Mouse (Mus musculus): Measurements from ENCODE around the gene Ets1.

The Ets1 gene

DNA sequence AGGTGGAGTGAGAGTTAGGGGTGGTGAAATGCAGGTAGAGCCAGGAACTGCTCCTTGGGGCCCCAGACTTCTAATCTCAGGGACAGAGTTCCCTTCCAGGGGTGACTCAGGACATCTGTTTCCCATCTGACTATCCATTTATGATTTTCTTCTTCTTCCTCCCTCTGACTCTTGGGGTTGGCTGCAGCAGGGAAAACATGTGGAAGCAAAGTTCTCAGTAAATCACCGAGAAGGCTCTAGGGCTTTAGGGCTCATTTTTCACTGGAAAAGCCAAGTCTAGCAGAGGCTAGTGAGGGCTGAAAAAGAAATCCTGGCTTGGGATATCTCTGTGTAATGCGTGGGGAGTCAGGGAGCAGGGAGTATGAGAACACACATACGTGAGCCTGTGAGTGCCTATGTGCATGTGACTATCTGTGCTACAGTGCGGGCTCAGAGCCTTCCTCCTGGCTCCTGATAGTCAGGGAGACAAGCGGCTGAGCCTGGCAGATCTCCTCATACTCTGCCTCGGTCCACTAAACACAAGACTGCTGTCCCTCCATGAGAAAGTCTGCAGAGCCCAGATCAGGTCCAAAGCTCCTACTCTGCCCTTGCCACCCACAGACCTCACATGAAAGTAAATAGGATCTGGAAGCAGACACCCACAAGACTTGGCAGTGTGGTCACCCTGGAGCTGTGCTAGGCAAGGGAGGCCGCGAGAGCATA lies 146.5 kb downstream of the Ets1 start:
- DNase-seq, result peak; percentile 0

GRCm38 (mm10) chr9:32787091-32787490 lies 151.1 kb downstream of the Ets1 start:
- DNase-seq, result no peak

GRCm38 (mm10) chr9:32787615-32788014 lies 151.6 kb downstream of the Ets1 start:
- no peak for DNase-seq

GRCm38 (mm10) chr9:32789306-32789705 lies 153.3 kb downstream of the Ets1 start:
- no peak for DNase-seq

GRCm38 (mm10) chr9:32791699-32792098 lies 155.7 kb downstream of the Ets1 start:
- DNase-seq, result no peak

DNA sequence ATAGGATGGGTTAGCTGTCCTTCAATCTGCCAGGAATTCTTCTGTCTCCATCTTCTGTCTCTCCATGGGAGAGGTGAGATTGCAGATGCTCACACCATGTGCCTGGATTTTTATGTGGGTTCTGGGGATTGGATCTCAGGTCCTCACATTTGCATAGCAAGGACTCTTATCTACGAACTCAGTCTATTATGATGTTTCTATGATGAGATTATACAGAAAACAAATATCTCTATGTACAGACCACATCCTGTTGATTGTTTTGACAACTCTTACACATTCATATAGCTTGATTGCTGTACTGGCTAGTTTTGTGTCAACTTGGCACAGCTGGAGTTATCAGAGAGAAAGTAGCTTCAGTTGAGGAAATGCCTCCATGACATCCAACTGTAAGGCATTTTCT lies 162.2 kb downstream of the Ets1 start:
- no peak for DNase-seq

- DNase-seq, result no peak
Observed at GRCm38 (mm10) chr9:32806106-32806505, 170.1 kb downstream of the Ets1 start.

All from cerebellum, adult 9-10 months (tissue).